Mouse (Mus musculus) testis, adult 2 months (tissue): ENCODE data around the gene P2rx7. TPM values are rescaled to one million over a fixed set of nuclear protein-coding genes. Genes with fewer than 3 reads are reported as not detected.
"Not testable (repeated sequence)": the region's sequence is repeated elsewhere in the genome, so short reads cannot be mapped to it uniquely, and the experiment has no call there.

Experiments
- H3K27ac ChIP-seq: fragments of 200-500 bp; 2 replicates; pipeline ENCODE4 v1.5.1; 2012; ENCODE audit warnings: low read depth, low read length; ENCODE audit not compliant: control insufficient read depth, insufficient read depth
- H3K27me3 ChIP-seq: fragments of 200-500 bp; 2 replicates; pipeline ENCODE4 v1.6.1; 2012; ENCODE audit warnings: mild to moderate bottlenecking, low read length, moderate library complexity; ENCODE audit not compliant: control insufficient read depth, insufficient read depth
- H3K36me3 ChIP-seq: fragments of 200-500 bp; 2 replicates; pipeline ENCODE4 v1.6.1; 2012; ENCODE audit warnings: mild to moderate bottlenecking, low read length; ENCODE audit not compliant: control insufficient read depth, insufficient read depth
- H3K4me1 ChIP-seq: fragments of 200-500 bp; 2 replicates; pipeline ENCODE4 v1.6.1; 2012; ENCODE audit warnings: low read length; ENCODE audit not compliant: control insufficient read depth, insufficient read depth
- H3K4me3 ChIP-seq: fragments of 200-500 bp; 2 replicates; pipeline ENCODE4 v1.5.1; 2012; ENCODE audit warnings: low read depth, mild to moderate bottlenecking, low read length, moderate library complexity, mixed read lengths; ENCODE audit not compliant: control insufficient read depth
- CTCF ChIP-seq: fragments of 200-500 bp; IDR thresholded peaks from 2 replicates; pipeline ENCODE4 v1.5.1; 2012; ENCODE audit warnings: low read depth, mild to moderate bottlenecking, inconsistent platforms, low read length, moderate library complexity; ENCODE audit not compliant: control insufficient read depth, insufficient read depth, insufficient replicate concordance
- POLR2A ChIP-seq: fragments of 200-500 bp; IDR thresholded peaks from 2 replicates; pipeline ENCODE4 v1.6.1; 2012; ENCODE audit warnings: low read depth, mild to moderate bottlenecking, inconsistent platforms, low read length, moderate library complexity; ENCODE audit not compliant: control insufficient read depth
- polyA plus RNA-seq: library from polyadenylated mRNA; depleted of rRNA; stranded (reverse); fragments of >200 nt; gene quantifications from 2 replicates; pipeline ENCODE4 v1.2.3, GENCODE M21; 2012

P2rx7 gene
- polyA plus RNA-seq, 1 experiment, result 5.0 TPM

DNA sequence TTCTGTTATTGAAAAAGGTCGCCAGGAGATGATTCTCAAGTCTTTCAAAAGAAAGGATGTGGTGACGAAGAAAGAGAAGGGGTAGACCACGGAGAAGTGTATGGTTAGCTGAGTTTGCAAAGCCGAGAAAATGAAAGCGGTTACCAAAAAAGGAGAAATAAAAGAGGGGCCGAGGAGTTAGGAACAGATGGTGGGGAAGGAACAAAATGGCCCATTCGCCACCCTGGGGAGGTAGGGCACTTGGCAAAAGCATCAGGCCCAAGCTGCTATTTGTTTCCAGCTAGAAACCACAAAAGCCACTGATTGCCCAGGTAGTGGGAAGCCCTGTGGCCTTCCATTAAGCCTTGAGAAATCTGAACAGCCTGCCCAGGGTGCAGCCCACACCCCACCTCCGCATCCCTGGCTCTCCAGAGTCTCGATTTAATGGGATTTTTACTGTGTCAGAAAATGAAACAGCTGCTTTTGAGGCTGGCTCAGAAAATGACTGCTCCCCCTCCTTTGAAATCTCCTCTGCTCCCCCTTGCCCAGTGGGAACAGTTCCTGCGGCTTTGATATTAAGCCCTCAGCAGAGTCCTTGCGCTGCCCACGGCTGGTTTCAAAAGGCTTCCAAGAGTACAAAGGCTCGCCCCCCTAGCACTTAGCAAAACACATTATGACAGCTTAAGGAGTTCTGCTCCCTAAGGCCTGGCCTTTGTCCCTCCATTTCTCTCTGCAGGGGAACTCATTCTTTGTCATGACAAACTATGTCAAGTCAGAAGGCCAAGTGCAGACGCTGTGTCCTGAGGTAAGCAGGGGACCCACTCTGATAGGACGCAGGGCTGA lies 9.9 kb downstream of the P2rx7 start:
- Histone ChIP-seq H3K27ac (peak overlapping the region; percentile 46), H3K4me1 (no peaks in the 10 kb centered on the region; the same call in 1 of the 2 replicates), H3K36me3 (no peaks in the 10 kb centered on the region), H3K27me3 (no peaks in the 10 kb centered on the region), H3K4me3 (no peak overlapping the region)
- no peak for TF ChIP-seq POLR2A
- TF ChIP-seq CTCF, result no peak

DNA sequence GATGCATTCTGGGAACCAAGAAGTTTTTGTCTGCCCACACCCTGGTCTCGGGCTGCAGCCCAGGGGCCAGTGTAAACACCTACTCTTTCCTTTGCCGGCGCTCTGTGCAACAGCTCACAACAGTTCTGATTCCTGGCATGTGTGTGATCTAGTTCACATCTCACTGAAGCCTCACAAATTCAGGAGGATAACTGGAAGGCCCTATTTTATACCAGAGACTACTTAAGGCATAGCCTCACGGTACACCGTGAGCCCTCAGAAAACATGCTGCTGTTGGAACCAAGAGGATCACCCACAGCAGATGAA lies 10.5 kb downstream of the P2rx7 start:
- no peaks in the 10 kb centered on the region for H3K36me3 ChIP-seq
- no peak overlapping the region for H3K4me3 ChIP-seq
- no peak for TF ChIP-seq CTCF
- no peak for TF ChIP-seq POLR2A
- H3K4me1 ChIP-seq, result no peaks in the 10 kb centered on the region; the same call in 1 of the 2 replicates
- no peak overlapping the region for H3K27ac ChIP-seq
- H3K27me3 ChIP-seq, result no peaks in the 10 kb centered on the region

DNA sequence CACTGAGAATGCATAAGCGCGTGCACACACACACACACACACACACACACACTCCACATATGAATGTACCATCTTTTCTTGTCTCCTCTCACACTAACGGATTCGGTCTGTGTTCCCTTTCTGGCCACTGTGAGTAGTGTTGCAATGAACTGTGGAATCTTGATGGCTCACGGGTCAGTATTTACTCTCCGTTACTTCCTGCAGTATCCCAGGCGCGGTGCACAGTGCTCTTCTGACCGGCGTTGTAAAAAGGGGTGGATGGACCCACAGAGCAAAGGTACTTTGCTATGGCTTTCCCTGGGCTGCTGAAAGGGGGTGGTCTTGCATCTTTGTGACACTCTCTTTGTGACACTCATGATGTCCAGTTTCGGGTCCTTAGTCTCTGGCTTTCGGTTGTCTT lies 13.1 kb downstream of the P2rx7 start:
- no peaks in the 10 kb centered on the region for H3K36me3 ChIP-seq
- TF ChIP-seq CTCF, result no peak
- TF ChIP-seq POLR2A, result no peak
- no peaks in the 10 kb centered on the region for H3K27me3 ChIP-seq
- no peak overlapping the region for H3K27ac ChIP-seq
- no peak overlapping the region for H3K4me3 ChIP-seq
- H3K4me1 ChIP-seq, result peaks cover 1% of the 10 kb centered on the region

DNA sequence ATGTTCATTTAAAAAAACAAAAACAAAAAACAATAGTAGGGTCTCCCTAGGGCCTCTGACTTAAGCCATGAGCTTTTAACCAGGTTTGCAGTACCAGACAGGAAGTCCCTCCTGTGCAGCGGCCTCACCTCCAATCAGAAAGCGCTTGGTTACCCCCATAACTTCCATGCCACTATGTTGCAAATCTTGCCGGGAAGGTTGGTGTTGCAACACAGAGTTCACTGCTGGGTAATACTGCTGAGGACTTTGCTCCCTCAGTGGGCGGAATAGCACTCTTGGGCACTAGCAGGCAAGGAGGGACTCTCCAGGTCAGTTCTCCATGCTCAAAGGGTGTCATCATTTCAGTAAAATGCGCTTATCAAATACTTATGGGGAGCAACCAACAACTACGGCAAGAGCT lies 18.8 kb downstream of the P2rx7 start:
- H3K4me1 ChIP-seq, result peaks cover 7% of the 10 kb centered on the region
- H3K4me3 ChIP-seq, result no peak overlapping the region
- no peaks in the 10 kb centered on the region for H3K27me3 ChIP-seq
- no peak overlapping the region for H3K27ac ChIP-seq
- no peaks in the 10 kb centered on the region for H3K36me3 ChIP-seq
- TF ChIP-seq POLR2A (no peak), CTCF (no peak)

DNA sequence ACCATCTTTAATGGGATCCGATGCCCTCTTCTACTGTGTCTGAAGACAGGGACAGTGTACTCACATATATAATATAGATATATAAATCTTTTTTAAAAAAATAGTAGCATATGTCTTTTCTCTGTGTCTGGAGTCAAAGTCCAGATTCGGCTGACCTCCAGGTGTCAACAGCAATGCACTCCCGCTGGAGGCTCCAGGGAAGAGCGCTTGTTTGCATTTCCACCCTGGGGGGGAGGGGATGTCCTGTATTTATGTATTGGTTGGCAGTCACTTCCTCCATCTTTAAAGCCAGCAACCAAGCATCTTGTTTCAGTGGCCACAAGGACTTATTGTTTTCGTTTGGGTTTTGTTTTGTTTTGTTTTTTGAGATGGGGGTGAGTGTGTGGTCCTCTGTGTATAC lies 21.3 kb downstream of the P2rx7 start:
- Histone ChIP-seq H3K4me1 (peaks cover 7% of the 10 kb centered on the region), H3K4me3 (no peak overlapping the region), H3K36me3 (no peaks in the 10 kb centered on the region), H3K27ac (no peak overlapping the region), H3K27me3 (no peaks in the 10 kb centered on the region)
- no peak for TF ChIP-seq CTCF
- TF ChIP-seq POLR2A, result no peak

DNA sequence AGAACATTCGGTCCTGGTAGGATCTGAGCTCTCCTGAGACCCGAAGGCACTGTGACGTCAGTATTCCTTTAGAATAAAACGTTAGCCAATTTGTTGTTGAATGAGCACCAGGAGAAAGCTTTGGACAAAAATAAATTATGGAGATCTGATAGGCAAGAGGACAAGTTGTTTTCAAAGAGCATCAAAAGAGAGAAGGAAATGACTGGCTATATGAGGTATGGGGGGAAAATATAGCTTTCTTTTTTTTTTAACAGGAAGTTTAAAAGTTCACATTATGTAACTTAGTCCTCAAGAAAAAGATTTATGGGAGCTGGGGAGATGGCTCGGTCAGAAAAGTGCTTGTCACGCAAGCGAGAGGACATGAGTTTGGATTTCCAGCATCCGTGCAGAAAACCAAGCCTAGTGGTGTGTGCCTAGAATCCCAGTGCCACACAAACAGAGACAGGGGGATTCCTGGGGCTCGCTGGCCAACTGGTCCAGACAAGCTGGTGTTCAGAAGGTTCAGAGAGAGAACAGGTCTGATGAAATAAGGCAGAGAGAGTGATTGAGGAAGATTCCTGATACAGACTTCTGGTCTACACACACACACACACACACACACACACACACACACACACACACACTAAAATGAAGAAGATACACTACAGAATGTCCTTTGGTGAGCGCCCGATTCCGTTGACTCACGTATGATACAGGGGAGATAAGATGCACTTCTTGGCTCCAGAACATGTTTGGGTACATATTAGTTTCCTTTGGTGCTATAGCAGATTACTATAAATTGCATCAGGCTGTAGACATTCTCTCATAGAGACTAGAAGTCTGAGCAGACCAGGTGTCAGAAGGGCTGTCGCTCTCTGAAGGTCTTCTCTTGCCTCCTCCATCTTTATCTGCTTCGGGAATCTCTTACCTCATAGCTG lies 25.5 kb downstream of the P2rx7 start:
- H3K27me3 ChIP-seq, result no peaks in the 10 kb centered on the region
- H3K36me3 ChIP-seq, result no peaks in the 10 kb centered on the region
- TF ChIP-seq POLR2A (no peak), CTCF (no peak)
- no peak overlapping the region for H3K27ac ChIP-seq
- H3K4me3 ChIP-seq, result peak overlapping the region; percentile 1; the same call in 1 of the 2 replicates
- no peaks in the 10 kb centered on the region; the same call in 1 of the 2 replicates for H3K4me1 ChIP-seq

DNA sequence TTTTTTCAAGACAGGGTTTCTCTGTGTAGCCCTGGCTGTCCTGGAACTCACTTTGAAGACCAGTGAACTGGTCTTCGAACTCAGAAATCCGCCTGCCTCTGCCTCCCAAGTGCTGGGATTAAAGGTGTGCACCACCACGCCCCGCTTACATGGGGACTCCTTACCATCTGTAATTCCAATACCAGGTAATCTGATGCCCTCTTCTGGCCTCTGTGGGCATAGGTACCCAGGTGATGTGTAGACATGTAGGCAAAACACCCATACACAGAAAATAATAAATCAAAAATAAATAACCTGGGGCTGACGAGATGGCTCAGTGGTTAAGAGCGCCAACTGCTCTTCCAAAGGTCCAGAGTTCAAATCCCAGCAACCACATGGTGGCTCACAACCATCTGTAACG lies 27.9 kb downstream of the P2rx7 start:
- not testable (repeated sequence) for H3K36me3 ChIP-seq, H3K4me1 ChIP-seq, H3K4me3 ChIP-seq, H3K27me3 ChIP-seq, H3K27ac ChIP-seq
